Mouse (Mus musculus): ENCODE data around the gene Azin2. TPM values are rescaled to one million over a fixed set of nuclear protein-coding genes. Genes with fewer than 3 reads are reported as not detected.

Azin2 gene
- total RNA-seq, 2 experiments from 2014 or later = 53.8 to 56.6 TPM

DNA sequence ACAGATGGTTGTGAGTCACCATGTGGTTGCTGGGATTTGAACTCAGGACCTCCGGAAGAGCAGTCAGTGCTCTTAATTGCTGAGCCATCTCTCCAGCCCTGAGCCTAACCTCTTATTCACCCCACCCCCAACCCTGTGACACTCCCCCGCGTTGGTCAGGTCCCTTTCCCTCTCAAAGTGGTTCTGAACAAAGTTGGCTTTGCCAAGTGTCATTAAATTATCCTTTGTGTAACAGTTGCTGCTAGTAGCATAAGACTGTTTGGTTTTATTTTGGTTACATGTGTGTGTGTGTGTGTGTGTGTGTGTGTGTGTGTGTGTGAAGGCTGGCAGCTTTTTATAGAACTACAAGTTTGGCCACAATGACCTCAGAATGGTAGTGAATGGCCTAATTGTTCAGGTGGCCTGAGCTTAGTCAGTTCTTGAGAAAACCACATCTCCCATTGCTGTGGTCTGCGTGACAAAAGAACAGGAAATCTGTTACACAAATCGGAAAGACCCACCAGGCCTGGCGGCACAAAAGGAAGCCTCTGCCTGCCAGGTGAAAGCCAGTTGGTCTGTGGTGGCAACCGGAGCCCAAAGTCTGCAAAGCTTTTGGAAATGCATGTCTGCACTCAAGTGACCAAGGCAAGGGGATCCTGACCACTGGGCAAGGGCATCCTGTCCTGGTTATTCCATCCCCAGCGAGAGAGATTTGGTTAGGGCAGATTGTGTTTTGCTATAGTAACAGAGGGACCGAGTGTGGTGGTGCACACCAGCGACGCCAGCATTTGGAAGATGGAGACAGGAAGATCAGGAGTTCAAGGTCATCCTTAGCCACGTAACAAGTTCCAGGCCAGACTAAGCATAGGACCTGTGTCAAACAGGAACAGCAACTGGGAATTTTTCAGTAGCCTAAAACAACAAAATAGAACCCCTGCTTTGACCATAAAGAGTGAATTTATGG, 18.9 kb upstream of the Azin2 start:
- intact Hi-C loops (cut with DNase I) = no loop called here

DNA sequence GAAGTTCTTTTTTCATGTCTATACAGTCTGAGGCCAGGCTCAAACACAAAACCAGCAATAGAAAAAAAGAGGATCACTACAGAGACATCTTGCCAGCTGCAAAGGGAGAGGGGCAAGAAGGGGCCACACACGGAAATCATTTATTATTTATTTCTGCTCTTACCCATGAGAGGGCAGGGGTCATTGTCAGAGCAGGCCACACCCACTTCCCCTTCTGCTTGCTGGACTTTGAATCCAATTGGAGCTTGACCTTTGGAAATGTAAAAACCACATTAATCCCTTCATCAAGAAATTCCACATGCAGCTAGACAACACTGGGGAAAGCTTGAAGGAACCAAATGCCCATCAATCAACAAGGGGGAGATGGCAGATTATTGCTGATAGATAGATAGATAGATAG, 16.4 kb upstream of the Azin2 start:
- DNase-seq (ENCODE audit: low spot score in 2 of 2) = no peak
- intact Hi-C loops (cut with DNase I) = no loop called here

More for the DNA sequence above, 18.9 kb upstream of the Azin2 start:
- no peak for DNase-seq (ENCODE audit: low spot score in 2 of 2)

DNA sequence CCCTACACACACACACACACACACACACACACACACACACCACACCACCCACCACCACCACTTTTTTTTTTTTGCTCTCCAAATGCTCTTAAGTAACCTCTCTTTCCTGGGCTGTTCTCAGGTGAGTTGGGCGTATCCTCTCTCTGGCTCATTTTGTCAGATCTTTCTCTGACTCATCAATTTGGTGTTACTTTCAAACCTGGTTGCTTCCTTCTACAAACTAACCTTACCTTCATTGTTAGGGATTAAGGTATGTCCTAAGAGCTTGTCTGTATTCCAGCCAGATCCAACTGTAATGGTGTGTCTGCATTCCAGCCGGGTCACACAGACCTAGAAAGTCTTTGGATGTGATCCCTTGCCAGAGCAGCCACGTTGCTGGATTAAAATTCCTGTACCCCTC, 15.0 kb upstream of the Azin2 start:
- intact Hi-C loops (cut with DNase I) = no loop called here

DNA sequence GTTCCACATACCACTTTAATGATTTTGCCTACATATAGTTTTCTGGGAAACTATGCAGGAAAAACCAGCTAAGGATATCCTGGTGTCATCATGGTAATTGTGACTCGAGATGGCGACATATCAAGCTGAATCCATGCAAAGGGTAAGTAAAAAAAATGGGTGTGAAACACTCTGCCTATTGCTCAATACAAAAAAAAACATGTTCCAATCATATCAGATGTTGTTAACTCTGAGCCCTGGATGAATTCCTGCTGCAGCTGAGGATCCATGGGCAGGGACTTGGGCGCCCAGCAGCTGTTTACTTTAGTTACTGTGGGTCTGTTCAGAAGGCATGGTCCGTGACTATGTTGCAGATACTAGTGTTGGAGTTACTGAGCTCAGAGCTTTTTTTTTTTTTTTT, 14.3 kb upstream of the Azin2 start:
- no peak for DNase-seq (ENCODE audit: low spot score in 2 of 2)
- intact Hi-C loops (cut with DNase I) = no loop called here

More for the DNA sequence above, 15.0 kb upstream of the Azin2 start:
- no peak for DNase-seq (ENCODE audit: low spot score in 2 of 2)

DNA sequence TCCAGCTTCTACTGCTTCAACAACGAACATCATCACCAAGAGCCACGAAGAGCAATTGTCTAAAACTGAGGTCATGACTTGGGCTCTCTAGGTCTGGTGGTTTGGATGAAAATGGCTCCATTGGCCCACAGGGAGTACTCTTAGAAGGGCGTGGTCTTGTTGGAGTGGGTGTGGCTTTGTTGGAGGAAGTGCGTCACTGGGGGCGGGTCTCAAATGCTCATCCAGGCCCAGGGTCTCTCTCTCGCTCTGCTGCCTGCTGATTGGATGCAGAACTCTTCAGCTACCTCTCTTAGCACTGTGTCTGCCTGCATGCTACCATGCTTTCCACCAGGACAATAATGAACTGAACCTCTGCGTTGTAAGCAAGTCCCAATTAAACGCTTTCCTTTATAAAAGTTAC, 12.4 kb upstream of the Azin2 start:
- intact Hi-C loops (cut with DNase I) = loop anchor here (5.0 kb wide), 1 partner anchor 43 kb away; no protein-coding TSS in a partner anchor

DNA sequence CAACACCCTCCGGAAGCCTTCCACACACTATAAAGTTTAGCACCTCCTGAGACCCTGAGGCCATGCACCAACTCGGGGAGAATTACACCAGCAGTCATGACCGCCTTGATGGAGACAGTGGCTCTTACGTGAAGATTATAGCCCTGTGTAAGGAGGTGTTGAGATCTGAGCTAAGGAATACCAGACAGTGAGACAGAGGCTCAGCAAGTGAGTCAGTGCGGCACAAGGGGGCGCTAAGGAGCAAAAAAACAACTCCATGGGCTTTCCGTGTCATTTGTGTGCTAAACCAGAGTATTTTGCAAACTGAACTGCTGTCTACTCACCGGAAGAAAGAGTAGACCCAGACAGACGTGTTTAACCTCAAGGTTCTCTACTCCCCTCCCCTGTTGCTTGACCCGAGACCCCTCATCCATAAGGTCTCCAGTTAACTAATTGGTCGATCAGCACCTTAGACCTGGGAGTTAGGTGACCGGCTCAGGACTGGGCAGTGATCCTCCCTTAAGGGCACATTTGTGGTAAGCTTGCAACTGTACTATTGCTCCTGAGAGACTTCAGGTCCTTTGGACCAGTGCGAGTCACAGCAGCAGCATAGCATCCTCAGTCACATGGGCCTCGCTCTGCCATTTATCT, 8.9 kb upstream of the Azin2 start:
- intact Hi-C loops (cut with DNase I) = loop anchor here (2.0 to 5.0 kb wide), 2 partner anchors 46 to 116 kb away; no protein-coding TSS in a partner anchor
- peak; percentile 57 to 58 for DNase-seq (ENCODE audit: low spot score in 2 of 2)

More for the DNA sequence above, 12.4 kb upstream of the Azin2 start:
- no peak for DNase-seq (ENCODE audit: low spot score in 2 of 2)

DNA sequence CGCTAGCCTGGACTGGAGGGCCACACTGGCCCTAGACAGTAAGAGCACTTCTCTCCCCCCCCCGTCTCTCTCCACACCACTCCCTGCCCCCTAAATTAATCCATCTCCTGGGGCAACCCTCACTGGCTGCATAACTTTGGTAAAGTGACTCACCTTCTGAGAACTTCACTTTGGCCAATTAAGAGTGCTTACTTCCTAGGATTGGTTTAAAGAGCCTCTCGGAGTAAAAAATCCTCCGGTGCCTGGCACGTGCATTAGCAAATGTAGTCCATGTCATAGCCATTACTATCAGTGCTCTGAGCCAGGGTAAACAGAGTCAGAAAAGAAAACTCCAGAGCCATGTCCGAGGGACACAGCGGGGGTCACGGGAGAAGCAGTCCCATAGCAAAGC, 8.2 kb upstream of the Azin2 start:
- no peak for DNase-seq (ENCODE audit: low spot score in 2 of 2)
- intact Hi-C loops (cut with DNase I) = loop anchor here (2.0 to 5.0 kb wide), 2 partner anchors 47 to 116 kb away; no protein-coding TSS in a partner anchor

DNA sequence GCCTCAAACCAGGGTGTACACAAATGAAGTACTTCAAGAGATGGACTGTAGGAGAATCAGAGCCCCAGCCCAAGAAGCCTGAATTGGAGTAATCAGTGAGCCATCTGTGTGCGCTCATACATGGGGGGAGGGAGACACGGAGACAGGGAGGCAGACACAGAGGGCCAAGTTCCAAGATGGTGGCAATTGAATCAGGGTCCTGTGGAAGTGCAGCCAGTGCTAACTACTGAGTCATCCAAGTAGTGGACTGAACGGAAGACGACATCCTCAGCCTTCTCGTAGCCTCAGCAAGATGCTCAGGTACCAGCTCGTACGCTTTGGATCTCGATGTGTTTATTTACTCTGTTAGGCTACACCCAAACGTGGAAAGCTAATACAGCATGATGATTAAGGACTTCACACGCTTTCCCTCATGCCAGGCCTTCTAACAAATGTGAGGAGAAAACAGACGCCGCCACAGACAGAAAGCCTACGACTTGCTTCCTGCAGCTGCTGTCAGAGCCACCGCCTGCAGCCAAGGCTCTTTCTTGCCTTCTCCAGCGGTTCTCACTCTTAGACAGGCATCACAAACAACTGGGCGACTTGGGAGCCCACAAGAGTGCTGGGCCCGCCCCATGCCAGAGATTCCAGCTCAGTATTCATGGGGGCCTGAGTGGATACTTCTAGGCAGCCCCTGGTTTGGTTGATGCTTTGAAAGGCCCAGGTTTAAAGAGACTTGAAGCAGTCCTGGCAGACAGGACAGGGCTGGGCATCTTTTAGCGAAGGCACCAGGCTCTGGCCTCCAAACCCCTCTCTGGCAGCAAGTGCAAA, 7.6 kb upstream of the Azin2 start:
- intact Hi-C loops (cut with DNase I) = loop anchor here (2.0 to 5.0 kb wide), 2 partner anchors 47 to 117 kb away; no protein-coding TSS in a partner anchor
- DNase-seq (ENCODE audit: low spot score in 2 of 2) = no peak

DNA sequence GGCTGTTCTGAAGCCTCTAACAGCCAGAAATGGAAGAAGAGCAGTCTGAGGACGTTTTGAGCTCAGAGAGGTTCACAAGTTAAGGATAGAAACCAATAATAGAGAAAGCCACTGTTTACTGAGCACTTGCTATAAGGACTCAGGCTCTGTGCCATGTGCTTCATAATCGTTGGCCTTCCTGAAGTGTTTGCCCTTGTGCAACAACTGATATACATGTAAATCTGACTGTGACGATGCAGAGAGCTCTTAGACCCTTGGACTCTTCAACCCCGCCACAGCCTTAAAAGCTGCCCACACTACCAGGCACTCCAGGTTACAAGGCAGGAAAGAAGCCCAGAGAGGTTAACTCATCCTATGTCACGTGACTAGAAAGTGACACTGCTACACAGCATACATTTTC, 6.8 kb upstream of the Azin2 start:
- no peak for DNase-seq (ENCODE audit: low spot score in 2 of 2)
- intact Hi-C loops (cut with DNase I) = no loop called here

DNA sequence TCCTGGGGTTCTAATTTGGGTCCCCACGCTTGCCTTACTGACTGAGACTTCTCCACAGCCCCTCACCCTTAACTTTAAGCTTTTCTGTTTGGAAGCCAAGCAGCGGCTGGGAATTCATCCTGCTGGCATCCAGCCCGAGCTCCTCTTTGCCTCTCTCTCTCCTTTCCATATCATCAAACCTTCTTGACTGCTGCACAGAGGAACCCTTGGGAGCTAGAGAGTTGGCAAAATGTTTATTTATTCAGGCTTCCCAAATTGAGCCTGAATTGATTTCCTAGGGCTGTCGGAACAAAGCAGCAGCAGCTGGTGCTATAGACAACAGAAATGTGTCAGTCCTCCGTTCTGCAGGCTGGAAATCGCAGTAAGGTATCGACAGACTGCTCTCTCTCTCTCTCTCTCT, 4.5 kb upstream of the Azin2 start:
- intact Hi-C loops (cut with DNase I) = no loop called here
- DNase-seq (ENCODE audit: low spot score in 2 of 2) = no peak

DNA sequence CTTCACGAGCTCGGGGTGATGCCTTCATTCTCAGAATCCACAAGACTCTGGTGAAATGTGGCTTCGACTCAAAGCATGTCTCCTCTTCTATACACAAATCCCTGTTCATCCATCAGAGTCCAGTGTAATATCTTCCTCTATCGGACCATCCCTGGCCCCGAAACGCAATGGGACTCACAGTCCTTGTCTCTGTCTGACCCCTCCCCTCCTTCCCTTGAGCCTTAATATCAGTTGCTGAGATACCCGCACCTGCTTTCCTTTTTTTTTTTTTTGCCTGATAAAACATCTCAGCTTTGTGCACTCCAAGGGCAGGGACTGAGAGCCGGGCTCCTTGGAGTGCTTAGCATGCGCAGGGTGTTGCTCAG, 666 bp upstream of the Azin2 start:
- intact Hi-C loops (cut with DNase I) = no loop called here

DNA sequence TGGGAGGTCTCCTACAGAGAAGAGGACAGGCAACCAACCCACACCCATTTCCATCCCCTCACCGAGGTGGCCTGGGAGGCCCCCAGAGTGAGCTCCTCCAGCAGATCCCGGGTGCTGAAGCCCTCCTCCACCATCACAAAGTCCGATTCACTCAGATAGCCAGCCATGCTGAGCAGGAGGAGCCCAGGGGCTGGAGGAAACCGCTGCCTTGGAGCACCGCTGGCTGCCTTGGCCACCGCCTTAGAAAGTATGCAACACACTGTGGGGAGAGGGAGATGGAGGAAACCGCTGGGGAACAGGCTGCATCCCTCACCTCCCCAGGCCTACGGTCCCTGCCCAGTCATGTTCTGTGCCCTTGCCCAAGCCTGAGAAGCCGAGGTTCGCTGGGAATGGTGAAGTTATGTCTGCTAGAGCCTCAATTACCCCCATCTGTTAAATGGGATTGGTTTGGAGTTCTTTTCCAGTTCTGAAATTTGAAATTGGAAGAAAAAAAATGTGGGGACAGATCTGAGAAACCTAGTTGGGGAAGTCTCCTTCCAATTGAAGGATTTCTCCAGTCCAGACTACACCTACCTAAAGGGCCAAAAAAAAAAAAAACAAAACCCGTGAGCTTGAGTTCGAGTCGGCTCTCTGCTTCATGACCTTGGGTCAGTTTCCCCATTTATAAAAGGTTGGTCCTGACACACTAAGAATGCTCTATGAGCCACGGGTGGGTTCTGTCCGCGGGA, 777 bp downstream of the Azin2 start:
- DNase-seq (ENCODE audit: low spot score in 2 of 2) = no peak
- intact Hi-C loops (cut with DNase I) = no loop called here

More for the DNA sequence above, 666 bp upstream of the Azin2 start:
- DNase-seq (ENCODE audit: low spot score in 2 of 2) = no peak

DNA sequence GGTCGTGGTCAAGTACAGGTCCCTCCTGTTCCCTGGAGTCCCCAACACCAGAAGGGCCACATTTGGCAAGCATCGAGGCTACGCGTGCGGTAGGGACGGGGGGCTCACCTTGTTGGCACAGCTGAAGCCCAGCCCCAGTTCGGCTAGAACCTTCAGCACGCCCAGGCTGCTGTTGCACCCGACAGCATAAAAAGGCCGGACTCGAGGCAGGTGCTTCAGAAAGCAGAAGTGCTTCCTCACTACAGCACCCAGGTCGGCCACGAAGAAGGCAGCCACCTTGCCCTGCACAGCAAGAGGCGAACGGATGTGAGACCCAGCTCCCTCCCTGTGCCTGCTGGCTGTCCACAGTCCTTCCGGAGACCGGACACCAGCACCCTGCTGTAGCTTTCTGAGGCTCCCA, 2.6 kb downstream of the Azin2 start:
- intact Hi-C loops (cut with DNase I) = loop anchor here (5.0 kb wide), 1 partner anchor 123 kb away; no protein-coding TSS in a partner anchor
- no peak for DNase-seq (ENCODE audit: low spot score in 2 of 2)

DNA sequence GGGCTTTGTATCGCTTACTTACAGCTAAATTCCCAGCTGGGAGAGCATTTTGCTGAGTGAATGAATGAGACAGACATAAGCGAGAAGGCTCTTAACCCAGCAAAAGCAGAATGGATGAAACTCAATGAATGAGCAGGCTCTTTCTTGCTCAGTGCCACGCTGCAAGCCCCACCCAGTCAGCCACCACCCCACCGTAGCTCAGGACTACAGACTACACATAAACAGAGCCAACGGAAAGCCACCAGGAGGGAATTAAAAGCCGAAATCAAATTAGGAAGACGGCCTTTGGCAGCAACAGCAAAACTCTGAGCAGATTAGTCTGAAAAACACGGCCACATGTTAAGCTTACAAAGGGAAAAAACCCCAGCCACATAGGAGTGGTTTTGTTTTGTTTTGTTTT, 3.4 kb downstream of the Azin2 start:
- intact Hi-C loops (cut with DNase I) = loop anchor here (5.0 kb wide), 1 partner anchor 123 kb away; no protein-coding TSS in a partner anchor
- DNase-seq (ENCODE audit: low spot score in 2 of 2) = no peak

DNA sequence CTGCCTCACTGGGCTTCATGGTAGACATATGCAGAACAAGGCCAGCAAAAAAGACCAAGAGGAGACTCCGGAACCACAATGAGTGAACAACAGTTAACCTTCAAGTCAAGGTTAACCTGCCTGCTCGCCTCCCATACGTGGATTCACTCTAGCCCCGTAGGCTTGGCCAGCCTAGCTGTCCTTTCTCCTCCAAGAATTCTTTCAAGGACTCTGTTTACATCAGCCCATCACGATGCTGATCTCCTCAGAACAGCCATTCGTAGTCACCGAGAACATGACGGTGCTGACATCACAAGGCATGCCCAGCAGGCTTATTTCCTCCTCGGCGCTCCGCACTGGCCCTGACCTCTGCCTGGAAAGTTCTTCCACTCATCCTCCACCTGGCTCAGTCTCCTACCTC, 4.1 kb downstream of the Azin2 start:
- intact Hi-C loops (cut with DNase I) = loop anchor here (5.0 kb wide), 1 partner anchor 124 kb away; no protein-coding TSS in a partner anchor

DNA sequence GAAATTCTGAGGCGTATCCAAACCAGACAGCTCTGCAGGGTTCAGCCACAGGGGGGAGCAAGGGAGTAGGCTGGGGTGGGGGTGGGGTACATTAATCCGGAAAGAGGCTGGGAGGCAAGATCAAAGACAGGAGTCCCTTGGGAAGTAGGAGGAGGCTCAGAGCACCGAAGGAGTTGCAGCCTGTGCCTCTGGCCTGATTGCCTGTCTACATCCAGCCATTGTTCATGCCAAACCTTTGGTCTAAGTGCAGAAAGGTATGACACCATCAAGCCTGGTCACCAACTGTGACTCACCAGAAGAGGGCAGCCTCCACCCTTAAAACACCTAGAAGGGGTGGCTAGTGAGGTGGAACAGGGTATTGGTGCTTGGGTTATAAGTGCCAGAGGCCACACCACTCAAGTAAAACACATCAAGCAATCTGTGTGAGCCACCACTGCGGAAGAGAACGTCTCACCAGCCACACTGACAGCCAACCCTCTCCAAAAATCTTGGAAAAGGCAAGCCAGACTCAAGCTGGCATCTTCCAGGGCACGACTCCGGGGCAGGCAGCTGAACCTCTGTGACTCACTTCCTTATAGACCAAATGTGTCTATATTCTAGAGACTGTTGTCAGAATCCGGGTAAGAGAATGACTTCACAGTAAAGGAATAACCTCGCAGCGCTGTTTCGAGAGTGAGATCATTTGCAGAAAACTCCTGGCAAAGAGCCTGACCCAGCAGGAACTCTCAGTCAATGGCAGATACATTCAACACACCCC, 4.9 kb downstream of the Azin2 start:
- intact Hi-C loops (cut with DNase I) = loop anchor here (5.0 kb wide), 1 partner anchor 125 kb away; no protein-coding TSS in a partner anchor

More for the DNA sequence above, 4.1 kb downstream of the Azin2 start:
- DNase-seq (ENCODE audit: low spot score in 2 of 2) = no peak

DNA sequence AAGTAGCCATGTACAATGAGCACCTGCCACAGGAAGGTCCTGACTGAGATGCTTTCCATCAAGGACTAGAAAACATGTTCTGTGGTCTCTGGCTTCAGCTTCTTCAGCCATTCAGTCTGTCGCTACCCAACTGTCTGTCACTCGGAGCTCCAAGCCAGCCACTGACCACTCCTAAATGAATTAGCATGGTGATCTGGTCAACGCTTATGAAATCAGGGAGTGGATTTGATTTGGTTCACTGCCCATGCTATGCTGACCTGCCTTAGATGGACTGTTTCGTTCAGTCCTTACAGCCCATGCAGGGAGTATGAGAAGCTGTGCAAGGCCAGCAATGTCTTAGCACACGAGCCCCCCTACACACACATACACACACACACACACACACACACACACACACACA, 8.4 kb downstream of the Azin2 start:
- intact Hi-C loops (cut with DNase I) = no loop called here
- DNase-seq (ENCODE audit: low spot score in 2 of 2) = no peak

More for the DNA sequence above, 4.9 kb downstream of the Azin2 start:
- no peak for DNase-seq (ENCODE audit: low spot score in 2 of 2)

DNA sequence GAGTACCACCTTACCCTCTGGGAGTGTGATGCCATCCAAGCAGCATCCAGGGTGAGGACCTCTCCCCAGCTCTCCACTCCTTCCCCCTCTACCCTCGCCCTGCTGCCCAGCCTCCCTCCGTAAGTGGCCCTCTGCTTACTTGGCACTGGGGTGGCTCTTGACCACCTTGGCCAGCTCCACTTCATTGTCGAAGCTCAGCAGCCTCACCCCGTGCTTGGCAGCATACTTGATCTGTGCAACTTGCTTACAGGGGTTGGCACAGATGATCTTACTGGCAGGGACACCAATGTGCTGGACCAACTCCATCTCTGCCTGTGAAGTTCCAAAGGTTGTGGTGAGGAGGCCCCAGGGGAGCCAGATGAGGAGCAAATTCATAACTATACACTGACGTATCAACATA, 11.8 kb downstream of the Azin2 start:
- DNase-seq (ENCODE audit: low spot score in 2 of 2) = no peak
- intact Hi-C loops (cut with DNase I) = no loop called here

All from left cerebral cortex, postnatal 36 days (tissue).